32 mouse cellular contexts compared by ENCODE assay signal in the genomic region with DNA sequence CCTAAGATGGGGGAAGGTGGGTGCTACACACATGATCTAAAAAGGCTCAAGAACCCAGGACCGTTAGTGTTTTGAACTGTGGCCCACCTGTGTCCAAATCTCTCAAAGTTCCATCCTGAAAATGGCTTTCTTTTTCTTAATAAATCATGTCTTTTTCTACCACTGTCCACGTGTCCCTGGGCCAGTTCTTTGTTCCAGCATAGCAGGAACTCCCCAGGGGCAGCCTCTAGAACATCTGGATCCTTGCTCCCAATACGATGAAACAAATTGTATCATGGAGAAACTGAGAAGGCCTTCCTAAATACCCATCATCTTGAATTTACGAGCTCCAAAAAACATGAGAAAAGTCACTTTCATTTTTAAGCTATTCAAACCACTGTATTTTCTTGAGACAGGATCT.
DNase-seq lines count a peak whose midpoint lies in the region; ATAC-seq and TF ChIP-seq lines count a peak whose summit lies in the region.
"Had no signal": no experiment of that assay in that cellular context is flagged by ENCODE, and none has a peak within 500 bp of the region (broad histone marks: within the 10 kb centered on the region; RNA-seq: fewer than 3 reads in every experiment).

No protein-coding gene starts in this region.

- no peak overlapping the region for H3K4me2 ChIP-seq in heart, embryonic 13.5 days
- H3K4me2 ChIP-seq in myocyte (ENCODE audit: low read depth), result no peak overlapping the region
- H3K4me2 ChIP-seq: embryonic facial prominence, embryonic 15.5 days; forebrain, embryonic 12.5 days; hindbrain, embryonic 15.5 days; kidney, embryonic 15.5 days; limb, embryonic 15.5 days; liver, embryonic 13.5 days had no signal

- H3K9me3 ChIP-seq in heart, embryonic 13.5 days, result no peaks in the 10 kb centered on the region
- H3K9me3 ChIP-seq in embryonic facial prominence, embryonic 10.5 days, result no peaks in the 10 kb centered on the region
- H3K9me3 ChIP-seq: embryonic facial prominence, embryonic 15.5 days; forebrain, embryonic 12.5 days; heart, embryonic 10.5 days; hindbrain, embryonic 15.5 days; kidney, embryonic 15.5 days; limb, embryonic 10.5 days; limb, embryonic 15.5 days; liver, embryonic 13.5 days had no signal

- no peak for TF ChIP-seq POLR2A in myocyte (IDR thresholded peaks at IDR 0.05; ENCODE audit: insufficient read length, low read depth)

- ATAC-seq in heart, embryonic 13.5 days (ENCODE audit: extremely low read depth, insufficient number of reproducible peaks, low FRiP score, low TSS enrichment), result no peak
- ATAC-seq: forebrain, postnatal 0 days; inflammation-experienced regulatory T-cells, adult 6 months; lung, postnatal 0 days; Patski had no signal

- no peaks in the 10 kb centered on the region for H3K27me3 ChIP-seq in heart, embryonic 13.5 days (replicated peaks)
- H3K27me3 ChIP-seq in myocyte (ENCODE audit: control insufficient read depth, insufficient read depth, insufficient read length), result no peaks in the 10 kb centered on the region
- no peaks in the 10 kb centered on the region for H3K27me3 ChIP-seq in embryonic facial prominence, embryonic 10.5 days (replicated peaks; ENCODE audit: low read depth, poor library complexity, severe bottlenecking)
- H3K27me3 ChIP-seq: embryonic facial prominence, embryonic 15.5 days; forebrain, embryonic 12.5 days; hindbrain, embryonic 15.5 days; kidney, embryonic 15.5 days; limb, embryonic 15.5 days; liver, embryonic 13.5 days; Patski had no signal

- H3K27ac ChIP-seq in heart, embryonic 13.5 days (replicated peaks), result peak overlapping the region; percentile 62; the same call in 1 of the 2 replicates
- no peak overlapping the region for H3K27ac ChIP-seq in embryonic facial prominence, embryonic 10.5 days (replicated peaks)
- H3K27ac ChIP-seq: embryonic facial prominence, embryonic 15.5 days; forebrain, embryonic 12.5 days; heart, embryonic 10.5 days; hindbrain, embryonic 15.5 days; kidney, embryonic 15.5 days; limb, embryonic 10.5 days; limb, embryonic 15.5 days; liver, embryonic 13.5 days had no signal

- H3K36me3 ChIP-seq in heart, embryonic 13.5 days, result peaks cover 52% of the 10 kb centered on the region
- H3K36me3 ChIP-seq in myocyte (ENCODE audit: control insufficient read depth, insufficient read depth), result peaks cover 11% of the 10 kb centered on the region
- peaks cover 65% of the 10 kb centered on the region for H3K36me3 ChIP-seq in embryonic facial prominence, embryonic 10.5 days (replicated peaks)
- H3K36me3 ChIP-seq: G1E; liver, embryonic 13.5 days had no signal

- H3K4me1 ChIP-seq in heart, embryonic 13.5 days, result peaks cover 36% of the 10 kb centered on the region
- H3K4me1 ChIP-seq in embryonic facial prominence, embryonic 10.5 days, result peaks cover 13% of the 10 kb centered on the region
- H3K4me1 ChIP-seq: embryonic facial prominence, embryonic 15.5 days; limb, embryonic 10.5 days; limb, embryonic 15.5 days; liver, embryonic 13.5 days had no signal

- WGBS in heart, embryonic 13.5 days, result 77% methylated on average over 4 of the region's 4 CpGs
- WGBS in embryonic facial prominence, embryonic 10.5 days, result 90% methylated on average over 4 of the region's 4 CpGs

- H3K4me3 ChIP-seq in heart, embryonic 13.5 days, result no peak overlapping the region
- no peak overlapping the region for H3K4me3 ChIP-seq in myocyte
- H3K4me3 ChIP-seq in embryonic facial prominence, embryonic 10.5 days, result no peak overlapping the region
- H3K4me3 ChIP-seq: embryonic facial prominence, embryonic 15.5 days; forebrain, embryonic 12.5 days; heart, embryonic 10.5 days; hindbrain, embryonic 15.5 days; kidney, embryonic 15.5 days; limb, embryonic 10.5 days; limb, embryonic 15.5 days; liver, embryonic 13.5 days had no signal

- no peaks in the 10 kb centered on the region for H3K79me2 ChIP-seq in myocyte (ENCODE audit: control insufficient read depth, insufficient read depth)

- no peak overlapping the region for H3K9ac ChIP-seq in heart, embryonic 13.5 days
- H3K9ac ChIP-seq: embryonic facial prominence, embryonic 15.5 days; forebrain, embryonic 12.5 days; forebrain, postnatal 0 days; hindbrain, embryonic 15.5 days; kidney, embryonic 15.5 days; limb, embryonic 15.5 days; liver, embryonic 13.5 days had no signal

- H3ac ChIP-seq in myocyte (ENCODE audit: control insufficient read depth, insufficient read length), result no peak overlapping the region

- no peak for DNase-seq in heart, adult 9 months (ENCODE audit: low spot score in 2 of 2)
- DNase-seq in 3T3-L1 (ENCODE audit: low read depth, low spot score) (peak; percentile 26), MN1 (ENCODE audit: low spot score) (peak; percentile 26)
- no peak for DNase-seq in embryonic facial prominence, embryonic 10.5 days (ENCODE audit: low spot score)
- DNase-seq: adrenal gland, postnatal 14 days; cerebellum, adult 18-20 months; cerebellum, postnatal 10 days; forebrain, postnatal 0 days; gastrocnemius, postnatal 25 days; heart, postnatal 4 days; kidney, adult 11 months; kidney, postnatal 4 days; liver, embryonic 13.5 days; lung, adult 18-20 months; lung, postnatal 4 days; midbrain, embryonic 14.5 days; right cerebral cortex, postnatal 4 days; thymus, adult 2 months; thymus, postnatal 36 days had no signal

TF ChIP-seq in myocyte, 11 proteins besides CTCF, POLR2A, EP300 and RAD21:
- TF ChIP-seq E2F4 (IDR thresholded peaks at IDR 0.05; ENCODE audit: insufficient read depth), result no peak
- TF ChIP-seq CEBPB (IDR thresholded peaks at IDR 0.05; ENCODE audit: insufficient read depth, poor library complexity, severe bottlenecking), result 0 out of 2 replicates have a peak, but pooled peaks have one; percentile 12

Comparison
In these comparisons a context has a peak if more than half of its experiments do, and no peak if none do; other contexts are left out.
1. DNase-seq: peak in 3T3-L1 (single experiment) and MN1 (single experiment); none in heart, adult 9 months (0 of 2) and embryonic facial prominence, embryonic 10.5 days (single experiment).